Mouse (Mus musculus): ENCODE data around the gene Cluh.

Cluh gene

GRCm38 (mm10) chr11:74675156-74675555 is 25.9 kb downstream of the Cluh start:
- no peak for DNase-seq

GRCm38 (mm10) chr11:74692151-74692550 is 42.9 kb downstream of the Cluh start:
- no peak for DNase-seq

GRCm38 (mm10) chr11:74699505-74699904 is 50.2 kb downstream of the Cluh start:
- DNase-seq, result no peak

- no peak for DNase-seq
These were observed 54.8 kb downstream of the Cluh start for GRCm38 (mm10) chr11:74704068-74704467.

- DNase-seq, result no peak
These were observed 59.5 kb downstream of the Cluh start for GRCm38 (mm10) chr11:74708781-74709180.

GRCm38 (mm10) chr11:74710671-74711070 is 61.4 kb downstream of the Cluh start:
- DNase-seq, result no peak

GRCm38 (mm10) chr11:74715971-74716525 is 66.8 kb downstream of the Cluh start:
- DNase-seq, result no peak
